ENCODE assay signal across 10 mouse cellular contexts in genomic region chr11:54764026-54764425, GRCm38 (mm10). TPM values are rescaled to one million over a fixed set of nuclear protein-coding genes. Genes with fewer than 3 reads are reported as not detected.
A peak's percentile ranks its signal among the peaks of the same experiment; 100 is the strongest.
DNase-seq lines count a peak whose midpoint lies in the region; ATAC-seq lines count a peak whose summit lies in the region.
"Had no signal": no experiment of that assay in that cellular context is flagged by ENCODE, and none has a peak within 500 bp of the region (broad histone marks: within the 10 kb centered on the region; RNA-seq: fewer than 3 reads in every experiment).

No protein-coding gene starts in this region.

- DNase-seq in right cerebral cortex, adult 18-20 months = peak; percentile 21
- DNase-seq in right cerebral cortex, postnatal 4 days = no peak
- peak; percentile 28 to 66 for DNase-seq in spleen, postnatal 4 days (ENCODE audit: low spot score in 2 of 2)
- no peak for DNase-seq in Muller cell, postnatal 12 days (ENCODE audit: inconsistent ontology term)
- no peak for DNase-seq in kidney, adult 18-20 months
- no peak for DNase-seq in MN1 (ENCODE audit: low spot score)
- DNase-seq: adrenal gland, postnatal 25 days; heart, adult 2 months; heart, postnatal 10 days had no signal

- ATAC-seq in activated CD4-positive, CD25-positive, alpha-beta regulatory T cell, adult 4 months = peak; percentile 84

RNA-seq across cellular contexts. Expression of gene Cdc42se2, which starts 23.4 kb away (rescaled TPM):
- polyA plus RNA-seq in activated CD4-positive, CD25-positive, alpha-beta regulatory T cell, adult 4 months (2017; shearing (Covaris generic)) = 100 to 1,000 TPM; 286 to 321 TPM

Comparison
In these comparisons a context has a peak if more than half of its experiments do, and no peak if none do; other contexts are left out.
1. DNase-seq: peak in right cerebral cortex, adult 18-20 months (single experiment) and spleen, postnatal 4 days (2 of 2); none in right cerebral cortex, postnatal 4 days (single experiment), Muller cell, postnatal 12 days (single experiment), kidney, adult 18-20 months (single experiment) and MN1 (single experiment).